Mouse (Mus musculus): Measurements from ENCODE around the gene Atoh7. TPM values are rescaled to one million over a fixed set of nuclear protein-coding genes. Genes with fewer than 3 reads are reported as not detected.
"Not testable (repeated sequence)": the region's sequence is repeated elsewhere in the genome, so short reads cannot be mapped to it uniquely, and the experiment has no call there.

The Atoh7 gene
- 1.3 and 3.8 TPM in 2 replicates for polyA plus RNA-seq (2014; fragmentation: Nextera tagmentation; extraction: Ambion mirVana)

GRCm38 (mm10) chr10:63099521-63099920, at the start of gene Atoh7:
Gene Atoh7, plus strand, starts transcription at chr10:63099651.
- ATAC-seq (replicated peaks; ENCODE audit: insufficient number of reproducible peaks, low FRiP score, low TSS enrichment, low read depth) (no peak), DNase-seq (ENCODE audit: low spot score) (no peak)
- Histone ChIP-seq H3K4me3 (ENCODE audit: low read depth, low read length) (peak within 1 kb of the TSS; percentile 55), H3K9ac (replicated peaks; ENCODE audit: low read length) (peak within 1 kb of the TSS; percentile 69), H3K27ac (replicated peaks; ENCODE audit: low read depth, low read length) (no peak within 1 kb of the TSS), H3K4me2 (ENCODE audit: low read depth, low read length) (peak within 1 kb of the TSS; percentile 93), H3K4me1 (ENCODE audit: control insufficient read depth, insufficient read depth, low read length) (peaks cover 4% of the 10 kb centered on the region; the same call in 1 of the 2 replicates), H3K36me3 (replicated peaks; ENCODE audit: control insufficient read depth, insufficient read depth, low read depth, low read length) (no peaks in the 10 kb centered on the region), H3K9me3 (replicated peaks; ENCODE audit: control insufficient read depth, low read length) (no peaks in the 10 kb centered on the region), H3K27me3 (ENCODE audit: control insufficient read depth, insufficient read depth, low read length) (peaks cover 9% of the 10 kb centered on the region)
- WGBS = 7% methylated on average over 16 of the region's 16 CpGs

- H3K4me3 ChIP-seq (ENCODE audit: low read depth, low read length) = no peak overlapping the region
- H3K27ac ChIP-seq (replicated peaks; ENCODE audit: low read depth, low read length) = no peak overlapping the region
- ATAC-seq (replicated peaks; ENCODE audit: insufficient number of reproducible peaks, low FRiP score, low TSS enrichment, low read depth) (no peak), DNase-seq (ENCODE audit: low spot score) (no peak)
- H3K4me1 ChIP-seq (ENCODE audit: control insufficient read depth, insufficient read depth, low read length) = no peaks in the 10 kb centered on the region
- no peaks in the 10 kb centered on the region for H3K36me3 ChIP-seq (replicated peaks; ENCODE audit: control insufficient read depth, insufficient read depth, low read depth, low read length)
- H3K27me3 ChIP-seq (ENCODE audit: control insufficient read depth, insufficient read depth, low read length) = no peaks in the 10 kb centered on the region
- H3K9me3 ChIP-seq (replicated peaks; ENCODE audit: control insufficient read depth, low read length) = no peaks in the 10 kb centered on the region
- 67% methylated on average over 7 of the region's 7 CpGs for WGBS
- H3K9ac ChIP-seq (replicated peaks; ENCODE audit: low read length) = no peak overlapping the region
- no peak overlapping the region for H3K4me2 ChIP-seq (ENCODE audit: low read depth, low read length)
These were observed 48.2 kb upstream of the Atoh7 start for GRCm38 (mm10) chr10:63051267-63051666.

GRCm38 (mm10) chr10:63052011-63052410, 47.4 kb upstream of the Atoh7 start:
- Histone ChIP-seq H3K27me3 (ENCODE audit: control insufficient read depth, insufficient read depth, low read length) (no peaks in the 10 kb centered on the region), H3K4me2 (ENCODE audit: low read depth, low read length) (no peak overlapping the region), H3K27ac (replicated peaks; ENCODE audit: low read depth, low read length) (no peak overlapping the region), H3K4me3 (ENCODE audit: low read depth, low read length) (no peak overlapping the region), H3K9ac (replicated peaks; ENCODE audit: low read length) (no peak overlapping the region), H3K36me3 (replicated peaks; ENCODE audit: control insufficient read depth, insufficient read depth, low read depth, low read length) (no peaks in the 10 kb centered on the region), H3K9me3 (replicated peaks; ENCODE audit: control insufficient read depth, low read length) (no peaks in the 10 kb centered on the region), H3K4me1 (ENCODE audit: control insufficient read depth, insufficient read depth, low read length) (no peaks in the 10 kb centered on the region)
- no peak for ATAC-seq (replicated peaks; ENCODE audit: insufficient number of reproducible peaks, low FRiP score, low TSS enrichment, low read depth)
- WGBS = 71% methylated on average over 6 of the region's 6 CpGs
- DNase-seq (ENCODE audit: low spot score) = no peak

- Histone ChIP-seq H3K4me2 (ENCODE audit: low read depth, low read length) (no peak overlapping the region), H3K9ac (replicated peaks; ENCODE audit: low read length) (no peak overlapping the region), H3K9me3 (replicated peaks; ENCODE audit: control insufficient read depth, low read length) (no peaks in the 10 kb centered on the region), H3K4me1 (ENCODE audit: control insufficient read depth, insufficient read depth, low read length) (no peaks in the 10 kb centered on the region), H3K27ac (replicated peaks; ENCODE audit: low read depth, low read length) (no peak overlapping the region), H3K4me3 (ENCODE audit: low read depth, low read length) (no peak overlapping the region), H3K36me3 (replicated peaks; ENCODE audit: control insufficient read depth, insufficient read depth, low read depth, low read length) (no peaks in the 10 kb centered on the region), H3K27me3 (ENCODE audit: control insufficient read depth, insufficient read depth, low read length) (no peaks in the 10 kb centered on the region)
- DNase-seq (ENCODE audit: low spot score) (no peak), ATAC-seq (replicated peaks; ENCODE audit: insufficient number of reproducible peaks, low FRiP score, low TSS enrichment, low read depth) (no peak)
- WGBS = 57% methylated on average over 6 of the region's 6 CpGs
These were observed 46.4 kb upstream of the Atoh7 start for GRCm38 (mm10) chr10:63053007-63053406.

GRCm38 (mm10) chr10:63054071-63054470, 45.4 kb upstream of the Atoh7 start:
- 81% methylated on average over 6 of the region's 6 CpGs for WGBS

GRCm38 (mm10) chr10:63054586-63054985, 44.9 kb upstream of the Atoh7 start:
- no peaks in the 10 kb centered on the region for H3K27me3 ChIP-seq (ENCODE audit: control insufficient read depth, insufficient read depth, low read length)
- no peaks in the 10 kb centered on the region for H3K36me3 ChIP-seq (replicated peaks; ENCODE audit: control insufficient read depth, insufficient read depth, low read depth, low read length)
- H3K4me3 ChIP-seq (ENCODE audit: low read depth, low read length) = no peak overlapping the region
- 73% methylated on average over 2 of the region's 2 CpGs for WGBS
- H3K4me2 ChIP-seq (ENCODE audit: low read depth, low read length) = no peak overlapping the region
- ATAC-seq (replicated peaks; ENCODE audit: insufficient number of reproducible peaks, low FRiP score, low TSS enrichment, low read depth) (no peak), DNase-seq (ENCODE audit: low spot score) (no peak)
- no peak overlapping the region for H3K27ac ChIP-seq (replicated peaks; ENCODE audit: low read depth, low read length)
- H3K9me3 ChIP-seq (replicated peaks; ENCODE audit: control insufficient read depth, low read length) = no peaks in the 10 kb centered on the region
- no peak overlapping the region for H3K9ac ChIP-seq (replicated peaks; ENCODE audit: low read length)
- H3K4me1 ChIP-seq (ENCODE audit: control insufficient read depth, insufficient read depth, low read length) = no peaks in the 10 kb centered on the region

More at GRCm38 (mm10) chr10:63054071-63054470, 45.4 kb upstream of the Atoh7 start:
- not testable (repeated sequence) for DNase-seq (ENCODE audit: low spot score); H3K4me2 ChIP-seq (ENCODE audit: low read depth, low read length); H3K9ac ChIP-seq (replicated peaks; ENCODE audit: low read length); H3K36me3 ChIP-seq (replicated peaks; ENCODE audit: control insufficient read depth, insufficient read depth, low read depth, low read length); H3K27ac ChIP-seq (replicated peaks; ENCODE audit: low read depth, low read length); H3K4me3 ChIP-seq (ENCODE audit: low read depth, low read length); ATAC-seq (replicated peaks; ENCODE audit: insufficient number of reproducible peaks, low FRiP score, low TSS enrichment, low read depth); H3K27me3 ChIP-seq (ENCODE audit: control insufficient read depth, insufficient read depth, low read length); H3K9me3 ChIP-seq (replicated peaks; ENCODE audit: control insufficient read depth, low read length); H3K4me1 ChIP-seq (ENCODE audit: control insufficient read depth, insufficient read depth, low read length)

GRCm38 (mm10) chr10:63056966-63057750, 42.3 kb upstream of the Atoh7 start:
- no peak for ATAC-seq (replicated peaks; ENCODE audit: insufficient number of reproducible peaks, low FRiP score, low TSS enrichment, low read depth)
- DNase-seq (ENCODE audit: low spot score) = peak; percentile 10
- Histone ChIP-seq H3K27ac (replicated peaks; ENCODE audit: low read depth, low read length) (no peak overlapping the region), H3K9ac (replicated peaks; ENCODE audit: low read length) (no peak overlapping the region), H3K9me3 (replicated peaks; ENCODE audit: control insufficient read depth, low read length) (no peaks in the 10 kb centered on the region), H3K36me3 (replicated peaks; ENCODE audit: control insufficient read depth, insufficient read depth, low read depth, low read length) (no peaks in the 10 kb centered on the region), H3K27me3 (ENCODE audit: control insufficient read depth, insufficient read depth, low read length) (no peaks in the 10 kb centered on the region), H3K4me3 (ENCODE audit: low read depth, low read length) (no peak overlapping the region), H3K4me1 (ENCODE audit: control insufficient read depth, insufficient read depth, low read length) (no peaks in the 10 kb centered on the region), H3K4me2 (ENCODE audit: low read depth, low read length) (no peak overlapping the region)
- 35% methylated on average over 24 of the region's 24 CpGs for WGBS

GRCm38 (mm10) chr10:63059862-63060261, 39.6 kb upstream of the Atoh7 start, which contains the start of gene Pbld1:
Gene Pbld1, plus strand, starts transcription at chr10:63060162.
- DNase-seq (ENCODE audit: low spot score) (no peak), ATAC-seq (replicated peaks; ENCODE audit: insufficient number of reproducible peaks, low FRiP score, low TSS enrichment, low read depth) (no peak)
- H3K9ac ChIP-seq (replicated peaks; ENCODE audit: low read length) = no peak within 1 kb of the TSS
- no peaks in the 10 kb centered on the region for H3K27me3 ChIP-seq (ENCODE audit: control insufficient read depth, insufficient read depth, low read length)
- 83% methylated on average over 2 of the region's 2 CpGs for WGBS
- no peak within 1 kb of the TSS for H3K4me2 ChIP-seq (ENCODE audit: low read depth, low read length)
- no peak within 1 kb of the TSS for H3K4me3 ChIP-seq (ENCODE audit: low read depth, low read length)
- H3K36me3 ChIP-seq (replicated peaks; ENCODE audit: control insufficient read depth, insufficient read depth, low read depth, low read length) = no peaks in the 10 kb centered on the region
- H3K4me1 ChIP-seq (ENCODE audit: control insufficient read depth, insufficient read depth, low read length) = no peaks in the 10 kb centered on the region
- H3K9me3 ChIP-seq (replicated peaks; ENCODE audit: control insufficient read depth, low read length) = no peaks in the 10 kb centered on the region
- H3K27ac ChIP-seq (replicated peaks; ENCODE audit: low read depth, low read length) = no peak within 1 kb of the TSS
